Mouse (Mus musculus) forebrain, postnatal 0 days (tissue): ENCODE data around the gene Ep400. TPM values are rescaled to one million over a fixed set of nuclear protein-coding genes. Genes with fewer than 3 reads are reported as not detected.
"Not testable (repeated sequence)": the region's sequence is repeated elsewhere in the genome, so short reads cannot be mapped to it uniquely, and the experiment has no call there.

Source experiments
- ATAC-seq: fragments of 200-750 bp; cut with Nextera tagmentation; 2 replicates; pipeline ENCODE4 v1.8.0; 2017; ENCODE audit warnings: mild to moderate bottlenecking, moderate library complexity
- DNase-seq: peaks from one replicate; pipeline ENCODE4 v3.0.0-alpha.2; 2015
- H3K27ac ChIP-seq: fragments of 300-500 bp; sonication (generic); 2 replicates; pipeline ENCODE4 v1.5.1; 2014; ENCODE audit warnings: low read depth, mild to moderate bottlenecking, antibody characterized with exemption, low read length, moderate library complexity, mixed read lengths
- H3K27me3 ChIP-seq: fragments of 300-500 bp; sonication (generic); 2 replicates; pipeline ENCODE4 v1.6.1; 2014; ENCODE audit warnings: mild to moderate bottlenecking, low read length, mixed read lengths; ENCODE audit not compliant: insufficient read depth
- H3K36me3 ChIP-seq: fragments of 300-500 bp; sonication (generic); 2 replicates; pipeline ENCODE4 v1.6.1; 2014; ENCODE audit warnings: mild to moderate bottlenecking, moderate library complexity; ENCODE audit not compliant: insufficient read depth
- H3K4me1 ChIP-seq: fragments of 300-500 bp; sonication (generic); 2 replicates; pipeline ENCODE4 v1.6.1; 2014; ENCODE audit warnings: antibody characterized with exemption; ENCODE audit not compliant: insufficient read depth
- H3K4me2 ChIP-seq: fragments of 300-500 bp; sonication (generic); 2 replicates; pipeline ENCODE4 v1.6.1; 2014; ENCODE audit warnings: low read depth, mild to moderate bottlenecking, moderate library complexity
- H3K4me3 ChIP-seq: fragments of 300-500 bp; sonication (generic); 2 replicates; pipeline ENCODE4 v1.5.1; 2014; ENCODE audit warnings: low read depth, low read length, mixed read lengths
- H3K9ac ChIP-seq: fragments of 300-500 bp; sonication (generic); 2 replicates; pipeline ENCODE4 v1.6.1; 2014; ENCODE audit warnings: mild to moderate bottlenecking
- H3K9me3 ChIP-seq: fragments of 300-500 bp; sonication (generic); 2 replicates; pipeline ENCODE4 v1.6.1; 2016; ENCODE audit warnings: low read length
- CTCF ChIP-seq: sonication (generic); IDR thresholded peaks from 2 replicates; pipeline ENCODE4 v1.5.1; 2016; ENCODE audit warnings: antibody characterized with exemption, control low read depth, low read depth
- WGBS: fragments of 180-500 bp; shearing (Covaris S2); extraction: QIAGEN DNeasy Blood & Tissue Kit; methylation state at CpG from one replicate; pipeline ENCODE4 v1.1.7; 2014; 5-methylcytosine and 5-hydroxymethylcytosine counted together
- polyA plus RNA-seq: library from polyadenylated mRNA; unstranded; fragments of >200 nt; fragmentation: Nextera tagmentation; extraction: Ambion mirVana; gene quantifications from 2 replicates; pipeline ENCODE4 v1.2.1, GENCODE M21; 2015
- total RNA-seq: library from RNA; depleted of rRNA; stranded (reverse); fragments of >200 nt; gene quantifications from 2 replicates; pipeline ENCODE4 v1.2.3, GENCODE M21; 2014

Gene Ep400
- total and polyA plus RNA-seq, 2 experiments from 2014 or later, result 37.4 to 66.4 TPM

DNA sequence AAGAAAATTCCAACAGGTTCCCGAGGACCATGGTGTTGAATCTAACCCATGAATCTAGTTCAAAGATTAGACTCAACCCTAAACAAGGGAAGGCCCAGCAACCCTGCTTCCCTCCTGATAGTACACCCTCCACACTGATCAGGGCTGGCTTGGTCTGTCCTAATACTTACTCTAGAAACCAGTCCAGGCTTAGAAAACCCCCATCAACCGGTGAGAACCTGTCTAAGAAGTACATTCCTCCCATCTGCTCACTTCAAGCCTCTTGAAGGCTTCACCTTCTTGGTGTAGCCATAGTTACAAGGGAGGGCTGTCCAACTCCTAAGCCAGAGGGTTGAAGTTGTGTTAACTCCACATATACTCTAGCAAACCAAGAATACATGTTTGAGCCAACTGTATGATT, 47.0 kb downstream of the Ep400 start:
- H3K4me1 ChIP-seq, result no peaks in the 10 kb centered on the region
- no peak overlapping the region for H3K4me3 ChIP-seq
- H3K27me3 ChIP-seq, result no peaks in the 10 kb centered on the region
- H3K9ac ChIP-seq, result no peak overlapping the region
- H3K9me3 ChIP-seq, result no peaks in the 10 kb centered on the region
- H3K36me3 ChIP-seq, result peaks cover 72% of the 10 kb centered on the region
- no peak for TF ChIP-seq CTCF
- DNase-seq (no peak), ATAC-seq (no peak)
- no peak overlapping the region for H3K27ac ChIP-seq
- WGBS, result 94% methylated on average over 2 of the region's 2 CpGs
- no peak overlapping the region for H3K4me2 ChIP-seq

- H3K27ac ChIP-seq, H3K4me2 ChIP-seq, H3K27me3 ChIP-seq, H3K4me1 ChIP-seq, DNase-seq, ATAC-seq, H3K4me3 ChIP-seq, H3K9me3 ChIP-seq, H3K9ac ChIP-seq: not testable (repeated sequence)
- 98% methylated on average over 1 of the region's 1 CpGs for WGBS
- peaks cover 69% of the 10 kb centered on the region for H3K36me3 ChIP-seq
These were observed 49.1 kb downstream of the Ep400 start for GRCm38 (mm10) chr5:110721463-110721862.

GRCm38 (mm10) chr5:110711455-110711854, 59.1 kb downstream of the Ep400 start:
- DNase-seq (no peak), ATAC-seq (no peak)
- Histone ChIP-seq H3K4me2 (no peak overlapping the region), H3K4me1 (no peaks in the 10 kb centered on the region), H3K36me3 (peaks cover 36% of the 10 kb centered on the region), H3K27me3 (no peaks in the 10 kb centered on the region), H3K27ac (no peak overlapping the region), H3K4me3 (no peak overlapping the region), H3K9ac (no peak overlapping the region), H3K9me3 (no peaks in the 10 kb centered on the region)
- TF ChIP-seq CTCF, result no peak
- 97% methylated on average over 2 of the region's 2 CpGs for WGBS

DNA sequence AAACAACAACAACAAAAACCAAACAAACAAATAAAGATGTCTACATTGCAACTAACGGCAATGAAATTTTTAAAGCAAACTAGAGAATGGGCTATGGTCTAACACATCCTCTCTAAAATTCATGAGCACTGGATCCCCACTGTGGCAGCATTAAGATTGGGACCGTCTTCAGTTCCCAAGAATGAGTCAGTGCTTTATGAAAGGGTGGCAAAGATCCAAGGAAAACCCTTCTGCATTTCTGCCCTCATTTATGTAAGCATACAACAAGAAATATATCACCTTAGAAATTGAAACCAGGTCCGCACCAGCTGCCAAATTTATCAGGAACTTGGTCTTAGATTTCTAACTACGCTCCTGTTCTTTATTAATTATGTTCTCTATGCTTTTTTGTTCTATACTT, 61.3 kb downstream of the Ep400 start:
- no peak for TF ChIP-seq CTCF
- no peak for ATAC-seq

DNA sequence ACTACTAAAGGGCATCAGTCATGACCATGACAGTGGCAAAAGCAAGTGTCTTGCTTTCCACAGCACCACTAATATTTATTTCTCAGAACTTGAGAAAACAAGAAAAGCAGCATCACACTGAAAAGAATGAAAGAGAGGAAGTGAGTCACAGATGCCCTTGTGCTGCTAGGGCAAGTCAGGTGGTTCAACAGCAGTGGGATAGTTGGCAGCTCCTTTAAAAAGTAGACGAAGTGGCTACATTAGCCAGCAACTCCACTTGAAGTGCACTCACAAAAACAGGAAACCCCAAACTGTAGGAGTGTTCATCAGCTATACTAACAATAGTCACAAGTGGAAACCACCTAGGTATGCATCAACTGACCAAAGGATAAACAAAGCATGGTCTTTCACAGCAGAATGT, 66.5 kb downstream of the Ep400 start:
- Histone ChIP-seq H3K9ac (no peak overlapping the region), H3K27me3 (no peaks in the 10 kb centered on the region), H3K4me1 (no peaks in the 10 kb centered on the region), H3K4me3 (no peak overlapping the region), H3K36me3 (peaks cover 81% of the 10 kb centered on the region), H3K9me3 (no peaks in the 10 kb centered on the region), H3K4me2 (no peak overlapping the region), H3K27ac (no peak overlapping the region)
- TF ChIP-seq CTCF, result no peak
- ATAC-seq (no peak), DNase-seq (no peak)
- WGBS, result 93% methylated on average over 1 of the region's 1 CpGs

More for the DNA sequence above, 61.3 kb downstream of the Ep400 start:
- Histone ChIP-seq H3K27ac (no peak overlapping the region), H3K4me1 (no peaks in the 10 kb centered on the region), H3K36me3 (peaks cover 55% of the 10 kb centered on the region), H3K9me3 (no peaks in the 10 kb centered on the region), H3K9ac (no peak overlapping the region), H3K27me3 (no peaks in the 10 kb centered on the region), H3K4me2 (no peak overlapping the region), H3K4me3 (no peak overlapping the region)
- 80% methylated on average over 4 of the region's 4 CpGs for WGBS
- DNase-seq, result no peak

DNA sequence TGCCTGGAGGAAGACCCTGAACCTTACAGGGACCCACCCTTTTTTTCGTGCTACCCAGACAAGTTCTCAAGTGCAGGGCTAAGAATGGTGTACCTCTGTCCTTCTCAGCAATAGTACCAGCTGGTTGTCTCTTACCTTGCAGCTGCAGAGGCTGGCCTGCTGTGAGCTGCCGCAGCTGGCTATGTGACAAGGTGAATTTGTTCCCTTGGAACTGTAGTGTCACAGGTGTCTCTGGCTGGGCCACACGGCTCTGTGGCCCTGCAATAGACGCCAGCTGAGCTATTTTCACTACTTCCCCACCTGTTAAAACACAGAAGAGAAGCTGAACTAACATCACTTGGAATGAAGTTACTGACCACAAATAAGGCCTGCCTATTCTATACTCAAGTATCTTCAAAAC, 71.9 kb downstream of the Ep400 start:
- H3K9ac ChIP-seq, result no peak overlapping the region
- H3K4me3 ChIP-seq, result no peak overlapping the region
- H3K36me3 ChIP-seq, result peaks cover 80% of the 10 kb centered on the region
- DNase-seq (no peak), ATAC-seq (no peak)
- no peaks in the 10 kb centered on the region for H3K4me1 ChIP-seq
- 92% methylated on average over 4 of the region's 4 CpGs for WGBS
- H3K9me3 ChIP-seq, result no peaks in the 10 kb centered on the region
- no peak overlapping the region for H3K4me2 ChIP-seq
- no peak overlapping the region for H3K27ac ChIP-seq
- no peak for TF ChIP-seq CTCF
- H3K27me3 ChIP-seq, result no peaks in the 10 kb centered on the region

DNA sequence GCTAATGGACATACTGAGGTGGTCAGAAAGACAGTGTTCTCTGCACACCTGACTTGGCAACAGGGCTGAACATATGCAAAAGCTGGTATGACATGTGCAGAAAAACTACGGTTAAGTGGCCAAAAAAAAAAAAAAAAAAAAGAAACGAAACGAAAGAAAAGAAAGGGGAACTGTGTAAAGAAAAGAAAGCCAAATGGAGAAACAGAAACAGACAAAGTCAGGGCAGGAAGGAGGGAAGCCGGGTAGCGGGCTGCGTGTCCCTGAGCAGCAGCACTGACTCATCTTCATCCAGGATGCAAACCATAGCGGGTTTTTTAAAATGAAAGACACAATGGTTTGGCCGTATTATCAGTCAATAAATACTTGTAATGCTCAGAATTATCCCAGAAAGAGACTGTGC, 88.5 kb downstream of the Ep400 start:
- H3K9ac ChIP-seq, result no peak overlapping the region
- no peak overlapping the region for H3K27ac ChIP-seq
- no peak for TF ChIP-seq CTCF
- no peaks in the 10 kb centered on the region for H3K27me3 ChIP-seq
- 86% methylated on average over 8 of the region's 8 CpGs for WGBS
- H3K4me3 ChIP-seq, result no peak overlapping the region
- no peak overlapping the region for H3K4me2 ChIP-seq
- H3K36me3 ChIP-seq, result peaks cover 92% of the 10 kb centered on the region
- no peaks in the 10 kb centered on the region for H3K9me3 ChIP-seq
- no peak for ATAC-seq
- no peak for DNase-seq
- no peaks in the 10 kb centered on the region for H3K4me1 ChIP-seq
